Mouse (Mus musculus) embryonic stem cell, embryonic (primary cell): ENCODE measurements at regions not wholly inside any gene's neighbourhood (a gene's known extent, or its start where the extent isn't known, plus 50 kb on each side); places are given as distances from the start of the nearest gene placed in this dataset.

Experiments
- CTCF ChIA-PET, 4 experiments: fragments of 300-600 bp in 2 of 4; fragments of 350-600 bp in 2 of 4; sonication (Branson Sonifier 250); formaldehyde crosslinking; loops; one replicate each; lab custom pipeline; 2022; ENCODE audit warnings: inconsistent platforms in 2 of 4; lab: Charles Lee
- POLR2A ChIA-PET, 4 experiments: fragments of 300-600 bp in 2 of 4; fragments of 350-600 bp in 2 of 4; sonication (Branson Sonifier 250); formaldehyde crosslinking; loops; one replicate each; lab custom pipeline; 2022; ENCODE audit warnings: antibody characterized with exemption in 4 of 4, inconsistent platforms in 1 of 4; lab: Charles Lee

DNA sequence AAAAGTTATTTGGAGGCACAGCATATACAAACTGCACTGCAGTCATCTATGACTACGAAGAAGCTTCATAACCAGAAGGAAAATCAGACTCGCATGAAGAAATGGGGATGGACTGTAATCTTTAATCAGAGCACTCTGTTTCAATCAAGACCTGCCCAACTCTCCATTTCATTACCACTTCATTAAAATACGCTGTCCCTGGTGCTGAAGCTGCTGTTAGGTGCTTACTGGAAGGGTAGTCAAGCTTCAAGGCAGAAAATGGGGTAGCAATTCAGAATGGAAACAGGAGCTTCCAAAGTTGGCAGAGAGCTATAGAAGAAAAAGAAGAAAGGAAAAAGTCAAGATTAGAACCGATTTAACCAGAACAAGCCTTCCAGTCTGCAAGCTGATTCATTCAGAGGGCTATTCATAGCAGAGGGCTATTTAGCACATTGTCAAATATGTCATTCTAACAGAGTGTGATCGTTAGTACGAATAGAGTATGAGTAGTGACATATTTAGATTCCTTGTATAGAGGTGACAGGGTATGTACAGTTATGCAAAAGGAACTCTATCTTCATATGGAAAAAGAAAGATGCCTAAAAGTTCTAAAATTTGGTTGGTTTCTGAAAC is 195.1 kb upstream of the Sptlc3 start:
- ChIA-PET POLR2A (no interaction called here), CTCF (no interaction called here)

DNA sequence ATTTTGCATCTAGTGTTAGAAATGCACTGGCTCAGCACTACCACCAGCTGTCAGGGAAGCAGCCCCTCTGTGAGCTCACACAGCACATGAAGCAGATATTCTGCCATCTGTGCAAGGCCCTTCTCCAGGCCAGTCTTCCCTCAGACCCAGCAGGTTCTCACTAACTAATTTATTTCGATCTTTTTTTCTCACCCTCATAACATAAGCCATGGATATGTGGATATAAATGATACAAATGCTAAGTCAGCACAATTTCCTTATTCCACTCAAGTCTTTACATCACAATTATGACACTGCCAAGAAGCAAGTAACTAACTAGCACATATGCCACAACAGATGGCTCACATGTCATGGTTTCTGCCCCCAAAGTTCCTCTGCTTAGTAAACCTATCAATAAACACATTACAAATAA is 182.3 kb upstream of the Sptlc3 start:
- POLR2A ChIA-PET: no interaction called here
- CTCF ChIA-PET: no interaction called here

DNA sequence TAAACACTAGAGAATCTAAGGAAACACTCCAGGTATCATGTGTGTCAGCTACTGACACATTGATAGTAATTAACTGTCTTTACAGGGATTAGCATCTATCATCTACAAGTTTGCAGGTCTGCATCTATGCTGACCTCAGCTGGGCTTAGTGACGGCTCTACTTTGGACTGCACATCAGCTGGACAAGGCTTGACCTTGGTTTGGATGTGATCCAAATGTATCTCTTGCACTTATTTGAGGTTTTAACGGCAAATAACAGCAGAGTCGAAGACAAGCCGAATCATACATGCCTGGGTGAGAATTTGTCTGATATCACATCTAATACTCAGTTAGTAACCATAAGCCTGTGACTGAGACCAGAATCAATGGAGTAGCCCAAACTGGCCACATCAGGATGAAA is 181.7 kb upstream of the Sptlc3 start:
- CTCF ChIA-PET: no interaction called here
- POLR2A ChIA-PET: no interaction called here

DNA sequence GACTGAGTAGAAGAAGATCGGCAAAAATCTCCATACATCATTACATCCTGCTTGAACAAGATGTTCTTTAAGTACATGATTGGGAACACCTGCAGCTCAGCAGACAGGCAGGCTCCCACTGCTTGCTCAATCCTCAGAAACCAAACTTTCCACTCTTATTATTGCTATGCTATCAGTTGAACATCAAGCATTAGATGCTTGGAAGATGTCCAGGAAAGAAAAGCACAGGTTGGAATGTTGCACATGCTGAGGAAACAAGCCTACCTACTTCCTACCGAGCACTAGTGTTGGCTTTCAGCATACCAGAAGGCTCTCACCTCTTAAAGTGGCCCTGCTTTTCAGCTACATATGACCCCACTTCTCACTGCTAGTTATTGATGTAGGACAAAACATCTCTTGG is 171.2 kb upstream of the Sptlc3 start:
- POLR2A ChIA-PET: no interaction called here
- CTCF ChIA-PET: no interaction called here

DNA sequence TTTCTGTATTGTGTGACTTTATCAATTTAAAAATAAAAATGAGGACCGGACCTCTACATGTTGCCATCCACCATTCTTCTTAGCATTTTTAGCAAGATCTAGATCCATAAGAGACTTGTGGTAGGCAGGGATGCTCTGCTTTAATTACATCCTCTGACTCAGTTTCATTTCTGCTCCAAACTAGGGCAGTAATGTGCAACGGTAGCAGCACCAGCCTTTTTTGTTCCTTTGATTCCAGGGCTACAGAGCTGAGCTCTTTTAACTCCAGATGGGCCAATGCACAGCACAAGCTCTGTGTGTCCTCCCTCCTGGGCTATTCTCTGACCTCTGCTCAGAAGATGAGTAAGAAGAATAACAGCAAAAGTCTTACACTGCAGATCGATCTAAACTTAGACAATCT is 168.2 kb upstream of the Sptlc3 start:
- ChIA-PET POLR2A (no interaction called here), CTCF (no interaction called here)

DNA sequence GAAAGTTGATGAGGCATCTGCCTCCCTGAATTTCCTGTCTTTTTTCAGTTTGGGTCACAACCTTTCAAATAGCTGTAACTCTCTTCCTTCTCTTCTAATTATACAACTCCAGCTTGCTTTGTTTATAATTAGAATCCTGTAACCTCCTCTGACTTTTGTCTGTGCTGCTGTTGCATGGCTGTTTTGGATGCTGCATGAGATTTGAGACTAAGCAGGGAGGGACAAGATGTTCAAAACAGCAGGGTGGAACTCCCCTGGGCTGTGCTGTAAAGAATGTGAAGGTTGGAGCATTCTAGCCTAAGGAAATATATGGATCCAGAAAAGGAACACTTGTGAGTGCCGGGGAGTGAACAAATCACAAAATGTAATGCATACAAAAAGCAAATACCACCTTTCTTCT is 159.0 kb upstream of the Sptlc3 start:
- POLR2A ChIA-PET: no interaction called here

DNA sequence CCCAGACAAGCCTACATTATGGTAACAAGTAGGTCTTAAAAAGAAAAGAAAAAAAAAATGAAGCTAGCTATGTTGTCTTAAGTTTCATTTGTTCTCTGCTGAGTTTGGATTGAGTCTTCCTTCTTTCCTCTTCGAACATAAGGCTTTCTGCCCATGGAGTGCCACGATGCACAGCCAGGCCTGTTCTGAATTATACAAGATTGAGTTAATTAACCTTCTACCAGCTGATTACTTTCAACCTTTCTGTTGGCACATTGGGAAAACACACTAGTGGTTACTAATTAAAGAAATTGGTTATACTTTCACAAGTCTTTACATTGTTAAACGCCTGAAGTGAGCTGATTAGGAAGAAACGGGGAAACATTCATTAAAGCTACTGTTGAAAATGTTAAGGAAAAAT is 155.5 kb upstream of the Sptlc3 start:
- ChIA-PET POLR2A (no interaction called here), CTCF (no interaction called here)

More for the DNA sequence above, 159.0 kb upstream of the Sptlc3 start:
- CTCF ChIA-PET: no interaction called here

DNA sequence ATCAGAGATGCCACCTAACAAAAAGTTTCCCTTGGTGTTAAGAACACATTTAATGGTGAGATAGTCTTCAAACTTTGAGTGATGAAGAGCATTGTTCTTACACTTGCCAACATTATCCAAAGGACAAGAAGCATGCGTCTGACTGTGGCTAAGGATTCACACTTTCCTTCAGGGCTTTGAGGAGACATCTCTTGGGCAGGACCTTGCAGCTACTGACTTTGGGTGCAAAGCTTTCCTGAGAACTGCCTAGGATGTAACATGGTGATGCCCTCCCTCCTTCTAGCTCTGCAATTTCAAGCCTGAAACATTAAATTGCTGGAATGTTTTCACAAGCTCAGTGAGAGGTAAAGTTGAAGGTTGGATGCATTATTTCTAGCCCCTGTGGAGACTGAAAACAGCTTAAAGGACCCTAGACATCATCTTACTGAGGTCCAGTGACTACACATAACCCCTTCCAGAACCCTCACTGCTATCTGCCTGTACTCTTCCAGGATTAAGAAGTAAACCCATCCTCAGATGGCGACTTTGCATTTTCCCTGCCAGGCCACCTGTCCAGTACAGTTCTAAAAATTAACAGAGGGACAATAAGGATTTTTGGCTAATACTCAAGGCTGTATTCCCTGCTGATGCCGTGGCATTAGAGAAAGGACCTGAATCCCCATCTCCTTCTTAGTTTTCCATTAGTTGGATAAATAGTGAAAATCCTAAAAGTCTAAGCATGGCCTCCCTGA is 137.3 kb upstream of the Sptlc3 start:
- CTCF ChIA-PET: no interaction called here
- POLR2A ChIA-PET: no interaction called here

DNA sequence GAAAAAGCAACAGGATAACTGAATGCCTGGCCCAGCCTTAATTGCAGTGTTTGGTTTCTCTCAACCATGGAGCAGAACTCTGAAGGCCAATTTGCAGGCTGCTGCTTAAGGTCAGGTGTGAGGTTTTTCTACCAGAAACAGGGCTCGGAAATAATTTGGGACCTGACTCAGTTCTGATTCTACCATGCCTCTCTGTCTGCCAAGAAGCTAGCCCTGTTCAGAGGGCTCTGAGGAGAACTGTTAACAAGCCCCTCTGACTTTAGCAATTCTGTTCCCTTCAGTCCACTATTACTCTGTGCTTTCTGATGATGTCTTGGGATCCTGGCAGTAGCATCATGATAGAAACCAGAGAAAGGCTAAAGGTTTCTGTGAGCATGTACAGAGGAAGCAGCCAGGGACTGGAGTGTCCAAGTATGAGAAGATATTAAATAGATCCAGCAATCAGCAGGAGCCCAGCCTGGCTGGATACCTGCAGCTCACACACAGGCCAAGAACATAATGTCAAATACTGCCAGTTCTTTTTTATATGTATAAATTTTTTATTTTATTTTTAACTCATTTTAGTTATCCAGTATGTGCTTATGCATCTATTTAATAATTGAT is 131.4 kb upstream of the Sptlc3 start:
- POLR2A ChIA-PET: no interaction called here

DNA sequence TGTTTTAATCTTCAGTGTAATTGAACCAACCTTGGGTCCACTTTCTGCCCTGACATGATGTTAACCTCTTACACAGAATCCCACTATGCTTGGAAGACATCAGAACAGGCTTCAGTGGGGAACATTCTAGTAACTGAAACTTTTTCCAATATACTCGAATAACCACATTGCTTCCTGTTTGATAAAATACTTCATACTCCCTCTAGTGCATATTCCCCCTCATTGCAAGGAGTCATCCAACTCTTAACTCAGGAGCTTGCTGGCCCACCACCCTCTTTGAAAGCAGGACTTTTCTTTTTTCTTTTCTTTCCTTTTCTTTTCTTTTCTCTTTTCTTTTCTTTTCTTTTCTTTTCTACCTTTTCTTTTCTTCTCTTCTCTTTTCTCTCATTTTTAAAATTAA is 123.6 kb upstream of the Sptlc3 start:
- ChIA-PET POLR2A (no interaction called here), CTCF (interaction anchor here in 3 of 4 experiments (0.5 to 1.7 kb wide), 3 partner anchors 12 to 339 kb away, joined by 4 to 7 read pairs (median 5); no protein-coding TSS in a partner anchor)

More for the DNA sequence above, 131.4 kb upstream of the Sptlc3 start:
- CTCF ChIA-PET: no interaction called here

DNA sequence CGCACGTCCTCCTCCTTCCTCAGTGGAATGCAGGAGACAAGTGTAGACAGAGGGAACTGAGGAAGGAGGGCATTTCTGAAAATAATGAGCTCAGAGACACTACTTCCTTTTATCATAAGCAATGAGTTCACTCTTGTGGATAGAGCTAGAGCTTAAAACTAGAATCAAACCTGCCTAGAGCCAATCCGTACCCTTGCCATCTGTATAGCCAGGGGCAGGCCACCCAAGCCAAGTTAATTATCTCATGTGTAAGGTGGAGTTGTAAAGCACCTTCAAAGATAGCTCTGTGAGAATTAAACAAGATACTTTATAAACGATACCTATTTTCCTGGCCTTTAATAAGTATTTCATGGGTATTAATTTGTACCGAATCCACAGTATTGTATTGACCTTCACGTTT is 113.4 kb upstream of the Sptlc3 start:
- CTCF ChIA-PET: interaction anchor here in 1 of 4 experiments (0.5 to 1.1 kb wide), 2 partner anchors 199 to 200 kb away, joined by 3 to 4 read pairs; no protein-coding TSS in a partner anchor
- POLR2A ChIA-PET: no interaction called here

DNA sequence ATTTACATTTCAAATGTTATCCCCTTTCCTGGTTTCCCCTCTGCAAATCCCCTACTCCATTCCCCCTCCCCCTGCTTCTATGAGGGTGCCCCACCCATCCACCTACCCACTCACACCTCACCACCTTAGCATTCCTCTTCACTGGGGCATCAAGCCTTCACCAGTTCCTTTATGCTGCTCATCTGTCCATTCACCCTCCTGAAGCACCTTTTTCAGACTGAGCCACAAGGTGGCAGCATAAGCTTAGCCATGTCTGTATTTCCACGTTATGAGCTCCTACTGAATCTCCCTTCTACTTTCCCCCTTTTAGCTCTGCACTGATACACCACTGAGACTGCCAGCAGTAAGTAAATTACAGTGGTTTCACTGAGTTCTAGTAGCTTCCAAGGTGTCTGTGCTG is 112.1 kb upstream of the Sptlc3 start:
- ChIA-PET POLR2A (interaction anchor here in 1 of 4 experiments (0.8 kb wide), 1 partner anchor 588 kb away, joined by 3 read pairs; no protein-coding TSS in a partner anchor), CTCF (interaction anchor here (0.5 to 2.3 kb wide), 27 partner anchors 9 to 777 kb away, joined by 3 to 22 read pairs (median 4); partner anchors contain the start of gene Ism1 (in 1 of the 4))

DNA sequence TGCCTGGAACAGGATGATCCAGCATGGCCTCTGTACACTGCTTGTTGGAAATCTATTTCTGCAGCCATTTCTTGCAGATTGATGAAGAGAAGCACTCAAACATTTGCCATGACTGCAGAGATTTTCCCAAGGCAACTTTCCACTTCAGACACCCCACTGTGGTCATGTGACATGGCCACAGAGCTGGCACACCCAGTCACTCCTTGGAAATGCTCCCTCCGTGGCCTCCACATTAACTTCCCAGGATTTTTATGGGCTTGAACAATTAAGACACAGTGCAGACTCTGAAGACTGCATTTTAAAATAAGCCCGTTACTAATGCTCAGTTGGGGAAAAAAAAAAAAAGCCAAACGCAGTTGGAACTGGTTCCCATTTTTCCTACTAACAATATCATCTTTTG is 80.2 kb upstream of the Sptlc3 start:
- CTCF ChIA-PET: no interaction called here

DNA sequence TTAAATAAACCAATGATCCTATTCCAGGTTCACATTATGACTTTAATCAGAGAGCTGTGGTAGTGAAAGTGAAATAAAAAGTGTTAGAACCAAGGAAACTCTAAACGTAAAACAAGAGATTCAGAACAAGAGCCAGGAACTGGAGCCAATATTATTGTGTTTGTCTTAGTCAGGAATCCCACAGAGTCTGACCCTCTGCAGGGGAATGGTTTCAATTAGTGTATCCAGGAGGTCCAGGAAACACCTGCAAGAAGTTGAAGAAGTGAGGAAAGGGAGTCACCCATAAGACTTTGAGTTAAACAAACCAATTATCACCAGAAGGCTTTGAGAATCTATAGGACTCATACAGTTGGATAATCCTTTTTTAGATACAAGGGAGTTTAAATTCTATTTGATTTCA is 76.2 kb upstream of the Sptlc3 start:
- ChIA-PET POLR2A (no interaction called here), CTCF (no interaction called here)

More for the DNA sequence above, 80.2 kb upstream of the Sptlc3 start:
- POLR2A ChIA-PET: no interaction called here

DNA sequence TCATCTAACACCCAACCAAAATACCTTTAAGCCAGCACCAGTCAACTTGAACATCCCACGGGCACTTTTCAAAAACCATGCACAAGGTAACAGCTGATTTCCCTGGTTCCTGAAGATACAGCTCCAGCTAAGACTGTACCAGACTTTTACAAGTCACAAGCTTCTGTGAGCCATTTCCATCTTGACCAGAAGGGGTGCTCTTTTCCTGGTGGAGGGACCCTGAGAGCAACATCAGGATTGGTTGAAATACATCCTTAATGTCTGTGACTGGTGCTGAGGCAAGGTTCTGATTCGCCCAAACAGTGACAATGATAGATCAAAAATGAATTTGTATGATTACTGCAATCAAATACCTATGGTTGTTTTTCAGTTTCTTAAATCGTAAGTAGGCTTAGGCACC is 71.0 kb upstream of the Sptlc3 start:
- ChIA-PET POLR2A (no interaction called here), CTCF (interaction anchor here in 3 of 4 experiments (0.6 to 1.5 kb wide), 3 partner anchors 41 to 157 kb away, joined by 3 to 8 read pairs (median 3); no protein-coding TSS in a partner anchor)

DNA sequence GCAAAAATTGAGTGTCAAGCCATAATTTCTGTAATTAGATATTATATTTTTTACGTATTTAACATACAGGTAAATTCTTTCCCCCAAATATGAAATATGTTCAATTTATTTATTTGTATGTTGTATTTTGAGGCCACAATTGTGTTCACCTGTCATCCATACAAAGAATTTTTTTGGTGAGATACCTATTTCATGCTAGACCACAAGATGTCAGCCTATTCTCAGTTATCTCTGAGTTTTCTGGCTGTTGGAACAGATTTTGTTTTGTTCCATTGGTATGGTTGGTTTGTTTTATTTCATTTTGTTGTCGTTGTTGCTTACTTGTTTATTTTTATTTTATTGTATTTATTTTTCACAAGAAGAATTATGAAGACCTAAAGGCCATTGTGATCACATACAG is 70.3 kb upstream of the Sptlc3 start:
- ChIA-PET CTCF (interaction anchor here in 1 of 4 experiments (0.6 kb wide), 1 partner anchor 1377 kb away, joined by 3 read pairs; no protein-coding TSS in a partner anchor), POLR2A (no interaction called here)
